Mouse (Mus musculus): Measurements from ENCODE around the gene Fam186a. TPM values are rescaled to one million over a fixed set of nuclear protein-coding genes. Genes with fewer than 3 reads are reported as not detected.
"Not testable (repeated sequence)": the region's sequence is repeated elsewhere in the genome, so short reads cannot be mapped to it uniquely, and the experiment has no call there.

Fam186a gene
- polyA plus RNA-seq, 1 experiment from 2014 or later, result not detected

DNA sequence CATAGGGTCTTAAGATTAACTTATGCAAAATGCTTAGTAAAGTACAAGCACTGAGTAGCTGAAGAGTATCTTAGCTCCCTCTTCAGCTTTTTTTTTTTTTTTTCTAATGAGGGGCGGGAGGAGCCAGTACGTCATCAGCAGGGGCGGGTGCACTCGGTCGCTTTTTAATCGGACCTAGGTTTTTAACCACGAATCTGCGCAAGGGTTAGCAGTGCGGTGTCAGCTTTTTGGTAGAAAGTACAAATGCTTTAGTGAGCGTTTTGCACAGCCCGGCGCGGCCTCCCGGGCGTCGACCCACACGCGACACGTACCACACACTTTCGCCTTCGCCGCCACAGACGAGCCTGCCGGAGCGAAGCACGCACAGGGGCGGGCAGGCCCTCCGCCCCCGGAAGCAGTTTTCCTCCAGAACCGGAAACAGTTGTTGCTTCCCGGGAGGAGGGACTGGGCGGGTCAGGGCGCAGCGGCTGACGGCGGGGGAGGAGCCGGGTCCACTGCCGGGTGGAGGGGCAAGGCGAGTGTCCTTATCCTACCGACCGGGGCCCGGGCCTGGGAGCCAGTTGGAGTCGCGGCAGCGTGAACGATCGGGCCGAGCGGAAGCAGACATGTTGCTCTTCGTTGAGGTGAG is 5.6 kb upstream of the Fam186a start:
- Histone ChIP-seq H3K36me3 (no peaks in the 10 kb centered on the region), H3K4me2 (replicated peaks) (peak overlapping the region; percentile 93), H3K4me1 (replicated peaks) (peaks cover 10% of the 10 kb centered on the region), H3K9me3 (no peaks in the 10 kb centered on the region), H3K9ac (replicated peaks) (peak overlapping the region; percentile 88), H3K4me3 (replicated peaks) (peak overlapping the region; percentile 96), H3K27ac (peak overlapping the region; percentile 96), H3K27me3 (no peaks in the 10 kb centered on the region)
- ATAC-seq, result peak; percentile 97
- WGBS, result under 1% methylated on average over 50 of the region's 50 CpGs

- 94% methylated on average over 1 of the region's 1 CpGs for WGBS
- no peak overlapping the region for H3K4me3 ChIP-seq (replicated peaks)
Measured at GRCm38 (mm10) chr15:99970606-99971005, 3.7 kb upstream of the Fam186a start.

GRCm38 (mm10) chr15:99969765-99970164 is 2.9 kb upstream of the Fam186a start, which contains the start of gene Larp4:
Larp4 (plus strand) TSS chr15:99970065.
- not testable (repeated sequence) for H3K4me2 ChIP-seq (replicated peaks); H3K4me1 ChIP-seq (replicated peaks); H3K4me3 ChIP-seq (replicated peaks); ATAC-seq; H3K9ac ChIP-seq (replicated peaks); H3K27ac ChIP-seq; H3K9me3 ChIP-seq; H3K36me3 ChIP-seq; H3K27me3 ChIP-seq
- 94% methylated on average over 6 of the region's 6 CpGs for WGBS

More at GRCm38 (mm10) chr15:99970606-99971005, 3.7 kb upstream of the Fam186a start:
- ATAC-seq, result no peak
- Histone ChIP-seq H3K4me2 (replicated peaks) (no peak overlapping the region), H3K36me3 (no peaks in the 10 kb centered on the region), H3K9me3 (no peaks in the 10 kb centered on the region), H3K27me3 (no peaks in the 10 kb centered on the region), H3K27ac (no peak overlapping the region), H3K4me1 (replicated peaks) (peaks cover 10% of the 10 kb centered on the region), H3K9ac (replicated peaks) (no peak overlapping the region)

DNA sequence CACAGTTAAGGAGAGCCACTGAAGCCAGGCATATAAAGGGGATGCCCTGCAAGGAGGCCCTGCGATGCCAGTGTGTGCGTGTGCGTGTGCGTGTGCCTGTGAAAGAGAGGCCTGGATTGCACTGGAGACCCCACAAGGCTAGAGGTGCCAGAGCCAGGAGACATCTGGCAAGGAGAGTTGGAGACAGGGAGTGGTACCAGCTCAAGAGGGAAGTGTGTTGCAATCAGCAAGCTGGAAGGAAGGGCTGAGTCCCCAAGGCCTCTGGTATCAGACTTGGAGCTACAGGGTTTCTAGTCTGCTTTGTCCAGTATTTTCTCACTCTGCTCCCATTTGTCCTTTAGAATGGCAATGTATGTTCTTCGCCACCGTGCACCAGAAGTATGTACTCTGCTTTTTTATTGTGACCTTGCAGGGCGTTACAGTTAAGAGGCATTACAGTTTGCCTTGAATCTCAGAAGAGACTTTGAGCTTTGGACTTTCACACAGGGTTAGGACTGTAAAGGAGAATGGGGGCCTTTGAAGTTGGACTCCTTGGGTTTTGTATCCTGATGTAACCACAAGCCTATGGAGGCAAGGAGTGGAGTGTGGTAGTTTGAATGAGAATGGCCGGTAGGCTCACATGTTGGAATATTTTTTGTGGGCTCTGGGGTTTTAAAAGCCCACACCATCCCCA is 1.6 kb downstream of the Fam186a start:
- WGBS, result 95% methylated on average over 8 of the region's 8 CpGs
- no peaks in the 10 kb centered on the region for H3K9me3 ChIP-seq
- no peak overlapping the region for H3K27ac ChIP-seq
- H3K4me2 ChIP-seq (replicated peaks), result no peak overlapping the region
- H3K4me1 ChIP-seq (replicated peaks), result no peaks in the 10 kb centered on the region
- no peak overlapping the region for H3K9ac ChIP-seq (replicated peaks)
- ATAC-seq, result no peak
- H3K27me3 ChIP-seq, result no peaks in the 10 kb centered on the region
- H3K4me3 ChIP-seq (replicated peaks), result no peak overlapping the region
- H3K36me3 ChIP-seq, result no peaks in the 10 kb centered on the region

GRCm38 (mm10) chr15:99955324-99955723 is 11.5 kb downstream of the Fam186a start:
- H3K9ac ChIP-seq (replicated peaks), result no peak overlapping the region
- 78% methylated on average over 4 of the region's 4 CpGs for WGBS
- no peak overlapping the region for H3K27ac ChIP-seq
- no peak overlapping the region for H3K4me3 ChIP-seq (replicated peaks)
- H3K4me1 ChIP-seq (replicated peaks), result no peaks in the 10 kb centered on the region
- H3K36me3 ChIP-seq, result no peaks in the 10 kb centered on the region
- ATAC-seq, result no peak
- H3K27me3 ChIP-seq, result no peaks in the 10 kb centered on the region
- no peaks in the 10 kb centered on the region for H3K9me3 ChIP-seq
- H3K4me2 ChIP-seq (replicated peaks), result no peak overlapping the region

- no peak overlapping the region for H3K4me3 ChIP-seq (replicated peaks)
Measured at GRCm38 (mm10) chr15:99940970-99941630, 25.8 kb downstream of the Fam186a start.

DNA sequence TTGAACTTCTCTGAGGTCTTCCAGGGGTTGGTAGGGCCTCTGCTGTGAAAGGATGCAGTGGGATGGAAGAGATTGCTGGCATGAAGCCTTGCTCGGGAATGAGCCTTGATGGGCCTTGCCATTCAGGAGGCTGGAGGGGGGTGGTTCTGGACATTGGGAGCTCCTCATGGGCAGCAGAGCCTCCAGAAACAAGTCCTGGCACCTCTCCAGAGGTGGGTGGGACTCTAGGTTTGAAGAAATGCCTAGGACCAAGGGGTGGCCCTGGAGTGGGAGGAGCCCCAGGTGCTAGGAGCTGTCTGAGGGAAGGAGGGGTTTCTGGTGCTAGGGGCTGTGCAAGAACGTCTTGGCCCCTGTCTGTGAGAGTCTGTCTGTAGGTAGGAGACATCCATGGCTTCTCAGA is 26.4 kb downstream of the Fam186a start:
- no peak for ATAC-seq
- no peaks in the 10 kb centered on the region for H3K4me1 ChIP-seq (replicated peaks)
- 63% methylated on average over 2 of the region's 2 CpGs for WGBS
- H3K27me3 ChIP-seq, result no peaks in the 10 kb centered on the region
- no peak overlapping the region for H3K4me3 ChIP-seq (replicated peaks)
- H3K36me3 ChIP-seq, result no peaks in the 10 kb centered on the region
- no peaks in the 10 kb centered on the region for H3K9me3 ChIP-seq
- no peak overlapping the region for H3K27ac ChIP-seq
- H3K4me2 ChIP-seq (replicated peaks), result no peak overlapping the region
- H3K9ac ChIP-seq (replicated peaks), result no peak overlapping the region

More at GRCm38 (mm10) chr15:99940970-99941630, 25.8 kb downstream of the Fam186a start:
- 62% methylated on average over 4 of the region's 4 CpGs for WGBS
- Histone ChIP-seq H3K27me3 (no peaks in the 10 kb centered on the region), H3K9ac (replicated peaks) (no peak overlapping the region), H3K4me2 (replicated peaks) (no peak overlapping the region), H3K27ac (no peak overlapping the region), H3K4me1 (replicated peaks) (no peaks in the 10 kb centered on the region), H3K9me3 (no peaks in the 10 kb centered on the region), H3K36me3 (no peaks in the 10 kb centered on the region)
- ATAC-seq, result no peak

- no peak for ATAC-seq
- 93% methylated on average over 8 of the region's 8 CpGs for WGBS
- Histone ChIP-seq H3K4me2 (replicated peaks) (no peak overlapping the region), H3K27me3 (no peaks in the 10 kb centered on the region), H3K4me1 (replicated peaks) (no peaks in the 10 kb centered on the region), H3K9ac (replicated peaks) (no peak overlapping the region), H3K4me3 (replicated peaks) (no peak overlapping the region), H3K27ac (no peak overlapping the region), H3K9me3 (no peaks in the 10 kb centered on the region), H3K36me3 (no peaks in the 10 kb centered on the region)
Measured at GRCm38 (mm10) chr15:99937841-99938240, 29.0 kb downstream of the Fam186a start.

DNA sequence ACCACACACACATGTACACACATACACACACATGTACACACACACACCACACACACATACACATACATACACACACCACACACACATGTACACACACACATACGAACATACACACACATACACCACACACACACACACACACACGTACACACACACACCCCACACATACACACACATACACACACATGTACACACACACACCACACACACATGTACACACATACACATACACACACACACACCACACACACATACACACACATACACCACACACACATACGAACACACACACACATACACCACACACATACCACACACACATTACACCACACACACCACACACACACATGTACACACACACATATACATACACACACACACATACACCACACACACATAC is 30.2 kb downstream of the Fam186a start:
- Histone ChIP-seq H3K9me3 (no peaks in the 10 kb centered on the region), H3K9ac (replicated peaks) (no peak overlapping the region), H3K4me3 (replicated peaks) (no peak overlapping the region), H3K27ac (no peak overlapping the region), H3K4me1 (replicated peaks) (no peaks in the 10 kb centered on the region), H3K4me2 (replicated peaks) (no peak overlapping the region), H3K27me3 (no peaks in the 10 kb centered on the region), H3K36me3 (no peaks in the 10 kb centered on the region)
- no peak for ATAC-seq
- 91% methylated on average over 3 of the region's 3 CpGs for WGBS

GRCm38 (mm10) chr15:99934501-99934900 is 32.4 kb downstream of the Fam186a start:
- 36% methylated on average over 1 of the region's 1 CpGs for WGBS
- no peak overlapping the region for H3K4me2 ChIP-seq (replicated peaks)
- no peak for ATAC-seq
- no peak overlapping the region for H3K27ac ChIP-seq
- no peaks in the 10 kb centered on the region for H3K36me3 ChIP-seq
- no peaks in the 10 kb centered on the region for H3K9me3 ChIP-seq
- H3K4me3 ChIP-seq (replicated peaks), result no peak overlapping the region
- no peaks in the 10 kb centered on the region for H3K4me1 ChIP-seq (replicated peaks)
- no peak overlapping the region for H3K9ac ChIP-seq (replicated peaks)
- H3K27me3 ChIP-seq, result no peaks in the 10 kb centered on the region

DNA sequence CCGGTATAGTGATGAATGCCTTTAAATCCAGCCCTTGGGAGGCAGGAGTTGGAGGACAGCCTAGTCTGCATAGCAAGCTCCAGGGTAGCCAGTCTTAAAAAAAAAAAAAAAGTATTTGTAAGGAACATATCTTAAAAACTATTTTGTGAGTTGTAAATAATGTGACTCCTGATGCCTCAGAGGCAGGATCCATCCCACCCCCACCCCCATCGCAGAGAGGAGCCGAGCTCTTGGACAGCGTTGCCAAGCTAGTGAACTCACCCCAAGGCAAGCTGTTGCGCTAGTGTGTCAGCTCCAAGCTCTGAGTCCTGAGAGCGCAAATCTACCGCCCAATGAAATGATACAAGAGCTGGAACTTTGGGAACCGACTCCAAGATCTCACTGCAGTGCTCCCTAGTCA is 35.6 kb downstream of the Fam186a start:
- Histone ChIP-seq H3K4me3 (replicated peaks) (no peak overlapping the region), H3K4me1 (replicated peaks) (no peaks in the 10 kb centered on the region), H3K9ac (replicated peaks) (no peak overlapping the region), H3K4me2 (replicated peaks) (no peak overlapping the region), H3K27ac (no peak overlapping the region), H3K9me3 (no peaks in the 10 kb centered on the region), H3K36me3 (no peaks in the 10 kb centered on the region), H3K27me3 (no peaks in the 10 kb centered on the region)
- WGBS, result 87% methylated on average over 8 of the region's 8 CpGs
- ATAC-seq, result no peak

DNA sequence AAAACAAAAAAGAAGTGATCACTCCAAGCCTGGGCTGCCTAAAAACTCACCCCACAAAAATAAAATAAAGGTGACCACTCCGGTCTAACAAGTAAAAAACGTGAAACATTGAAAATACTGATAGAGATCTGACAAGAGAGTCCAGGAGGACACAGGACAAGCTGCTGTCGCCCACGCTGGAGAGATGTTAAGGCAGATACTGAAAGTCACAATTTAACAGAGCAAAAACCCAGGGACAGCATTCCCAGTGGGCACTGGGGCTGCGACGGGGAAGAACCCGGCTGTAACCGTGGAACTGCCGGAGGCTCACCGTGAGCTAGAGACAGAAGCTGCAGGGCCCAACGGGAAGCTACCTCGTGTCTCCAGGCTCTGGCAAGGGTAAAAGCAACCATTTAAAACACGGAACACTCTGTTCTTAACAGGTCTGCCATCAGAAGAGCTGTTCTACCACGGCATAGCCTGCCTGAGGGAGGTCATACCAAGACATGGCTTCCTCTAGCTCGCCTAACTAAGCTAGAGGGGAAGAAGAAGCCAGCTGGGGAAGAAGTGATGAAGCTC is 47.2 kb downstream of the Fam186a start:
- no peak for ATAC-seq
- Histone ChIP-seq H3K4me2 (replicated peaks) (no peak overlapping the region), H3K9me3 (no peaks in the 10 kb centered on the region), H3K4me1 (replicated peaks) (no peaks in the 10 kb centered on the region), H3K27me3 (no peaks in the 10 kb centered on the region), H3K27ac (no peak overlapping the region), H3K36me3 (no peaks in the 10 kb centered on the region), H3K4me3 (replicated peaks) (no peak overlapping the region), H3K9ac (replicated peaks) (no peak overlapping the region)
- 87% methylated on average over 15 of the region's 15 CpGs for WGBS
